10 mouse cellular contexts compared by ENCODE assay signal in the genomic region with DNA sequence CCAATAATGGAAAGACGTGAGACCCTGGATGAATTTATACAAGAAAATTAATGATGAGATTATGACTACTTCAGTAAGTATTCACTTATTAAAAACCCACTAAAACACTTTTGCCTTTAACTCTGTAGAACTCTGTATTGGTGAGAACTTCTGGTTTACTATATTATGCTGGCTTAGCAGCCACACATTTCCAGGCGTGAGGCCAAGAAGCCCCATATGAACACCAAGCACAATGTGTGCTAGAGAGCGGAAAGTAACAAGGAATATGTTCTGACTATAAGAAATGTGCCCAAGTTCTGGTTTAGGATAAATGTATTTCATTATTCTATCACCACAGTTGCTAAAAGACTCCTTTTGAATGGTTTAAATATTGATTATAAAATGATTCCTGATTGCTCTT.
DNase-seq lines count a peak whose midpoint lies in the region; ATAC-seq and TF ChIP-seq lines count a peak whose summit lies in the region.
"Had no signal": no experiment of that assay in that cellular context is flagged by ENCODE, and none has a peak within 500 bp of the region (broad histone marks: within the 10 kb centered on the region; RNA-seq: fewer than 3 reads in every experiment).

No protein-coding gene starts in this region.

- H3K27me3 ChIP-seq in lung, embryonic 14.5 days (ENCODE audit: insufficient read depth, low read length), result no peaks in the 10 kb centered on the region
- H3K27me3 ChIP-seq: liver, embryonic 15.5 days; megakaryocyte, embryonic 14.5 days had no signal

- TF ChIP-seq CTCF in lung, embryonic 14.5 days (IDR thresholded peaks at IDR 0.05; ENCODE audit: low read depth), result no peak

- no peaks in the 10 kb centered on the region for H3K9me3 ChIP-seq in lung, embryonic 14.5 days (ENCODE audit: low read depth, low read length)
- H3K9me3 ChIP-seq: liver, embryonic 15.5 days; megakaryocyte, embryonic 14.5 days had no signal

- intact Hi-C loops in left cerebral cortex, postnatal 14 days (cut with DNase I), result loop anchor here (10.0 kb wide), 1 partner anchor 216 kb away; a partner anchor contains a TSS

- H3K4me1 ChIP-seq in lung, embryonic 14.5 days (ENCODE audit: insufficient read depth), result no peaks in the 10 kb centered on the region
- H3K4me1 ChIP-seq: liver, embryonic 15.5 days; megakaryocyte, embryonic 14.5 days had no signal

- peaks cover 8% of the 10 kb centered on the region; the same call in 1 of the 2 replicates for H3K36me3 ChIP-seq in lung, embryonic 14.5 days (ENCODE audit: insufficient read depth)

- DNase-seq in lung, embryonic 14.5 days, result peak; percentile 13
- no peak for DNase-seq in lung, adult 18-20 months
- DNase-seq in layer of hippocampus, adult 18-20 months (ENCODE audit: low spot score in 2 of 2), result peak; percentile 48 to 87
- DNase-seq in left cerebral cortex, postnatal 14 days (ENCODE audit: low spot score in 2 of 2), result peak; percentile 73 to 90
- peak; percentile 82 for DNase-seq in telencephalon, adult 2 months (ENCODE audit: low read depth, low spot score)
- no peak for DNase-seq in c-Kit-positive CD71-positive TER-119-positive erythroid progenitor cells, embryonic 14.5 days (ENCODE audit: low spot score)
- DNase-seq: kidney, postnatal 36 days had no signal

- H3K4me2 ChIP-seq in lung, embryonic 14.5 days, result no peak overlapping the region
- H3K4me2 ChIP-seq: liver, embryonic 15.5 days had no signal

- H3K9ac ChIP-seq in lung, embryonic 14.5 days, result no peak overlapping the region
- H3K9ac ChIP-seq: liver, embryonic 15.5 days had no signal

- 83% methylated on average over 3 of the region's 3 CpGs for WGBS in lung, embryonic 14.5 days

- no peak for ATAC-seq in lung, embryonic 14.5 days (ENCODE audit: insufficient read depth)
- ATAC-seq in activated CD4-positive, CD25-positive, alpha-beta regulatory T cell, adult 4 months, result no peak

- H3K27ac ChIP-seq in lung, embryonic 14.5 days (ENCODE audit: low read depth), result no peak overlapping the region
- H3K27ac ChIP-seq: liver, embryonic 15.5 days had no signal

- no peak overlapping the region for H3K4me3 ChIP-seq in lung, embryonic 14.5 days (ENCODE audit: low read depth, low read length)
- H3K4me3 ChIP-seq: liver, embryonic 15.5 days; megakaryocyte, embryonic 14.5 days had no signal

Comparison
In these comparisons a context has a peak if more than half of its experiments do, and no peak if none do; other contexts are left out.
1. DNase-seq: peak in lung, embryonic 14.5 days (single experiment), layer of hippocampus, adult 18-20 months (2 of 2), left cerebral cortex, postnatal 14 days (2 of 2) and telencephalon, adult 2 months (single experiment); none in lung, adult 18-20 months (0 of 2) and c-Kit-positive CD71-positive TER-119-positive erythroid progenitor cells, embryonic 14.5 days (single experiment).